Mouse (Mus musculus): ENCODE data around the gene Pym1.

GRCm38 (mm10) chr10:128740296-128740695 lies 7.4 kb upstream of the Pym1 start:
- TF ChIP-seq CTCF (IDR thresholded peaks at IDR 0.05; ENCODE audit: low read depth, low read length) (no peak), POLR2A (IDR thresholded peaks at IDR 0.05; ENCODE audit: borderline replicate concordance, low read depth, low read length) (no peak)

Data from bone marrow macrophage, adult 2 months (primary cell).